Mouse (Mus musculus) gastrocnemius, postnatal 36 days (tissue): ENCODE results near the gene Tead4. TPM values are rescaled to one million over a fixed set of nuclear protein-coding genes. Genes with fewer than 3 reads are reported as not detected.
"Not testable (repeated sequence)": the region's sequence is repeated elsewhere in the genome, so short reads cannot be mapped to it uniquely, and the experiment has no call there.

Source experiments
- DNase-seq, 2 experiments: peaks; one replicate each; pipeline ENCODE4 v3.0.0; 2022
- intact Hi-C: fragments of 180-260 bp; cut with DNase I; formaldehyde crosslinking; loops from one replicate; pipeline ENCODE4 v1.15.1; 2025
- long read RNA-seq, 2 experiments: library from polyadenylated mRNA; stranded (forward); transcript quantifications; one replicate each; pipeline ENCODE4 v2.0.0; 2021
- total RNA-seq, 2 experiments: library from RNA; stranded (reverse); gene quantifications; 2 replicates each; pipeline ENCODE4 v1.2.3; 2021

Gene Tead4
- 1 to 10 TPM; 3.7 to 4.3 TPM for total RNA-seq
- long read RNA-seq, experiment 1, partial matches to known transcripts, result 0 of 1 reads
- long read RNA-seq, experiment 1, other reads (novel, unspliced or antisense), result 1 of 1 reads
- long read RNA-seq, experiment 2, partial matches to known transcripts, result 1 of 1 reads
- long read RNA-seq, experiment 2, other reads (novel, unspliced or antisense), result 0 of 1 reads

- intact Hi-C loops, result loop anchor here (5.0 kb wide), 1 partner anchor 33 kb away; no protein-coding TSS in a partner anchor
- peak; percentile 53 to 63 for DNase-seq
These were observed at the start of gene Tead4 for GRCm38 (mm10) chr6:128300134-128301001. TSS of gene Tead4 (minus strand) at chr6:128300823.

DNA sequence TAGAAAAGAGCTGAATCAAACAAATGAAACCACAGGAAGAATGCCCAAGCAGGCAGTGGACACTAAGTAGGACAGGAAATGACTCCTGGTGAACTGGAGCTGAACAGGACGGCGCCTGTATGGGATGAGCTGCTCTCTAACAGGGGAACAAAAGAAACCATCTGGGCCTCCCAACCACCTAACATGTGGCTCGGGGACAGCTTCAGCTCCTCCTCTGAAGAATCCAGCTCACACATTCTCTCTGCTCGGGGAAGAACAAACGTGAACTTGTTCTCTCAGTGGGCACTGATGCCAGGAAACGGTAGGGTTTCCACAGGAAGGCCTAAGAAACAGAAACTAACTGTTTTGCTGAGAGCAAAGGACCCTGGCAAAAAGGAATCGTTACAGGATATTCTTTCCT lies 49.1 kb upstream of the Tead4 start:
- intact Hi-C loops, result no loop called here
- no peak for DNase-seq

DNA sequence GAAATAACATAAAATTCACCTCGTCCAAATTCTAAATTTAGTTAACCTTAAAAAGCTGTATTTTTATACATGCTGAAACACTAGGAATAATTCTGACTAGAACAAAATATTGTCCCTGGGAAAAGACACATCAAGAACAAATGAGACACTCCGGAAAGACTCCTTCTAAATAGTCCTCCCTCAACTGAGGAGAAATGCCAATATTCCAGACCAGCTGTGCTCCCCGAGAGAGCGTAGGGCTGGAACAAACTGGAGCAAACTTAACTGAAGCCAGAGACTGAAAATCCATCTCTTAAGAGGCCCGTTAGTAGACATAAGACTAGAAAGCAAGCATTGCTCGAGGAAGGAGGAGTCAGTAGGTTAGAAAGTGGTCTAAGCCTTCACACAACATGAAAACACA lies 46.2 kb upstream of the Tead4 start:
- DNase-seq, result no peak
- intact Hi-C loops, result no loop called here

GRCm38 (mm10) chr6:128345623-128346022 lies 45.0 kb upstream of the Tead4 start:
- intact Hi-C loops, result no loop called here

DNA sequence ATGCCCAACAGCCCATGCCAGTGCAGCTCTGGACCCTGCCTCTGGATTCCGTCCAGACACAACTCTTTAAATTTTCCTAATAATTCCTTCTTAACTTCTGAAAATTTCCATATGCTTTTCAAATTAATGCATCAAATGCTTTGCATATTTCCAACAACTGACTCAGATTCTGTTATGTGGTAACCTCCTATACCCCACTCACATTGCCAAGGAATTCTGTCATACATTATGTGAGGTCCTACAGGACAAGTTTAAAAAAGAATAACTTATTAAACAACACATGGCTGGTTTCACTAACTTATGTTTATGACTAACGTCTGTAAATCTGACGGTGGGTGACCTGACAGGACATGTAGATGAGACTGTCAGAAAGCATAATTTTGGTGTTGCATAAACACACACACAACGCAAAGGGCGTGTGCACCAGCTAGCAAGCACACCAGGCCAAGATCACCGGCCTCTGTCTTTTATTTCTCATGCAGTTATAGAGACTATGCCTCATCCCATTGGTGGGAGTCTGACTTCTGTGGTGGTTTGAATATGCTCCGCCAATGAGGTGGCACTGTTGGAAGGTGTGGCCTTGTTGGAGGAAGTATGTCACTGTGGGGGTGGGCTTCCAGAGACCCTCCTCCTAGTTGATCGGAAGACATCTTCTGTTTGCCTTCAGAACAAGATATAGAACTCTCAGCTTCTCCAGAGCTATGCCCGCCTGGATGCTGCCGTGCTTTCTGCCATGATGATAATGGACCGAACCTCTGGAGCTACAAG lies 41.5 kb upstream of the Tead4 start:
- no peak for DNase-seq
- intact Hi-C loops, result no loop called here

More at GRCm38 (mm10) chr6:128345623-128346022, 45.0 kb upstream of the Tead4 start:
- no peak for DNase-seq

GRCm38 (mm10) chr6:128338876-128339275 lies 38.3 kb upstream of the Tead4 start:
- intact Hi-C loops, result no loop called here
- no peak for DNase-seq

GRCm38 (mm10) chr6:128337467-128337866 lies 36.8 kb upstream of the Tead4 start:
- intact Hi-C loops, result no loop called here
- DNase-seq, result no peak

DNA sequence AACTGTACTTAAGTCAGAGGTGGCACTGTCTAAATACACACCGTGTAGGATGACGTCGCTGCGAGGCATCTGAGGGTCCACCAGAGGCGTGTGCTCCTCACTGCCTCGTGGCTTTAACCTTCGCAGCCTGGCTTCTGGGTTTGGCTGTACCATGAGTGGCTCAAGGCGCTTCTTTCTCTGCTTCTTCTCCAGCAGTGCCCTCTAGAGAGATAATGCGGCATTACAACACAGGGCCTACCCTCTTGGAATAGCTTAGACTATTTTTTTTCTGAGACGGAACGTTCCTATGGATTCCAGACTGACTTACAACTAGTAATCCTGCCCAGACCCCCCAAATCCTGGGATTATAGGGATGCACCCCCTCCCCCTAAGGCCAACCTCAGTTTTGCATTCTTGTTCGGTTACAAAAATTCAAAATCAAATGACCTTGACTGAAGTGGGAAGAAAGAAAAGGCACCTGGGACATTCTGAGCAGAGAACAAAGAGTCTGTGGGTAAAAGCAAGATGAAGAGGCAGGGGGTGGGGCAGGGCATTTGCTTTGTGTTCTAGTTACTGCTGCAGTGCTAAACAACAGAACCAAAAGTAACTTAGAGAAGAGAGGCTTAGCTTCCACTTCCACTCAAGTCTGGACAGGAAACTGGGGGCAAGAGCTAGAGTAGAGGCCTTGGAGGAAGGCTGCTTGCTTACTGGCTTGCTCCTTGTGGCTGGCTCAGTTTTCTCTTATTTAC lies 33.9 kb upstream of the Tead4 start:
- peak in 1 of 2 experiments; percentile 60 for DNase-seq
- intact Hi-C loops, result no loop called here

GRCm38 (mm10) chr6:128318317-128318716 lies 17.7 kb upstream of the Tead4 start:
- peak in 1 of 2 experiments; percentile 25 for DNase-seq
- intact Hi-C loops, result loop anchor here (1.0 to 2.0 kb wide), 2 partner anchors 40 to 92 kb away; no protein-coding TSS in a partner anchor

DNA sequence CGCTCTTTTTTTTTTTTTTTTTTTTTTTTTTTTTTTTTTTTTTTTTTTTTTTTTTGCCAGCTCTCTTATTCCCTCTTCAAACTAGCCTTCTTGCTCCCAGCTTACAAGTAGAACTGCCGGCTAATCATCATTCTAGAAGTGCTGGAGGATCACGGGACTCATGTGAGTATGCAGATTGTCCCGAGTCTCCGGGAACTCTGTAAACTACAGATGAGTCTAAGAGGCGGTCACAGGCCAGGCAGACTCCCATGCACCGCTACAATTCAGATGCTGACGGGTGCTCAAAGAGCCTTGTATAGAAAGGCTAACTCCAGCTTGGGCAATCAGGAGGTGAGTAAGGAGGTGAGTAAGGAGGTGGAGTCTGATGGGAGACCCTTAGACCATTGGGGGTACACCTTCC lies 15.0 kb upstream of the Tead4 start:
- intact Hi-C loops, result no loop called here
- no peak for DNase-seq

GRCm38 (mm10) chr6:128314796-128315195 lies 14.2 kb upstream of the Tead4 start:
- intact Hi-C loops, result no loop called here
- DNase-seq, result no peak

GRCm38 (mm10) chr6:128308311-128308710 lies 7.7 kb upstream of the Tead4 start:
- DNase-seq, result peak; percentile 40 to 65
- intact Hi-C loops, result loop anchor here (1.0 kb wide), 1 partner anchor 74 kb away; no protein-coding TSS in a partner anchor

- intact Hi-C loops, result loop anchor here (5.0 kb wide), 1 partner anchor 38 kb away; no protein-coding TSS in a partner anchor
These were observed 4.2 kb upstream of the Tead4 start for GRCm38 (mm10) chr6:128304801-128305200.

DNA sequence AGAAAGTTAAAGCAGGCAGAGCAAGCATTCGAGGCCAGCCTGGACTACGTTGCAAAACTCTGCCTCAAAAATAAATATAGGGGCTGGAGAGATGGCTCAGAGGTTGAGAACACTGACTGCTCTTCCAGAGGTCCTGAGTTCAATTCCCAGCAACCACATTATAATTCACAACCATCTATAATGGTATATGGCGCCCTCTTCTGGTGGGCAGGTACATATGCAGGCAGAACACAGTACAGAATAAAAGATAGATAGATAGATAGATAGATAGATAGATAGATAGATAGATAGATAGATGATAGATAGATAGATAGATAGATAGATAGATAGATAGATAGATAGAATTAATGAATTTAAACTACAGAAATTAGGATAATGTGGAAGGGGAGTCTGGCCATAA lies 2.0 kb upstream of the Tead4 start:
- intact Hi-C loops, result loop anchor here (5.0 kb wide), 1 partner anchor 35 kb away; no protein-coding TSS in a partner anchor
- not testable (repeated sequence) for DNase-seq

More at GRCm38 (mm10) chr6:128304801-128305200, 4.2 kb upstream of the Tead4 start:
- no peak for DNase-seq

- DNase-seq, result no peak
- intact Hi-C loops, result loop anchor here (5.0 kb wide), 1 partner anchor 35 kb away; no protein-coding TSS in a partner anchor
These were observed 1.3 kb upstream of the Tead4 start for GRCm38 (mm10) chr6:128301891-128302290.

DNA sequence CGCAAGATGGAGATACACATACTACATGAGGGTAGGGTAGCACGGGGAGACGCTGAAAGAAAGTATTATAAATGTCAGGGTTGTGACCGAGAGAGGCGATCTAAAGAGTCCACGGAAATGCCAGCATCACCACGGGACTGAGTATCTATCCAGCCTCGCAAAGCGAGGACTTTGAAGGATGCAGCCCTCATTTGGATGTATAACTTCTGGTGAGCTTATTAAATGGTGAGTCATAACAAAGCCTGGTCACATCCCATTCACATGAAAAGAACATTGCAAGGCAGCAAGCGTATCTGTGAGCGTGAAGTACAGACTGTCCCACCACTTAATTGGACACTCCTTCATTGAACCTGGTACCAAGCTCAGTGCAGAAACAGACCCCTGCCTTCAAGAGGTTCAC lies 835 bp upstream of the Tead4 start:
- intact Hi-C loops, result loop anchor here (5.0 kb wide), 1 partner anchor 34 kb away; no protein-coding TSS in a partner anchor

DNA sequence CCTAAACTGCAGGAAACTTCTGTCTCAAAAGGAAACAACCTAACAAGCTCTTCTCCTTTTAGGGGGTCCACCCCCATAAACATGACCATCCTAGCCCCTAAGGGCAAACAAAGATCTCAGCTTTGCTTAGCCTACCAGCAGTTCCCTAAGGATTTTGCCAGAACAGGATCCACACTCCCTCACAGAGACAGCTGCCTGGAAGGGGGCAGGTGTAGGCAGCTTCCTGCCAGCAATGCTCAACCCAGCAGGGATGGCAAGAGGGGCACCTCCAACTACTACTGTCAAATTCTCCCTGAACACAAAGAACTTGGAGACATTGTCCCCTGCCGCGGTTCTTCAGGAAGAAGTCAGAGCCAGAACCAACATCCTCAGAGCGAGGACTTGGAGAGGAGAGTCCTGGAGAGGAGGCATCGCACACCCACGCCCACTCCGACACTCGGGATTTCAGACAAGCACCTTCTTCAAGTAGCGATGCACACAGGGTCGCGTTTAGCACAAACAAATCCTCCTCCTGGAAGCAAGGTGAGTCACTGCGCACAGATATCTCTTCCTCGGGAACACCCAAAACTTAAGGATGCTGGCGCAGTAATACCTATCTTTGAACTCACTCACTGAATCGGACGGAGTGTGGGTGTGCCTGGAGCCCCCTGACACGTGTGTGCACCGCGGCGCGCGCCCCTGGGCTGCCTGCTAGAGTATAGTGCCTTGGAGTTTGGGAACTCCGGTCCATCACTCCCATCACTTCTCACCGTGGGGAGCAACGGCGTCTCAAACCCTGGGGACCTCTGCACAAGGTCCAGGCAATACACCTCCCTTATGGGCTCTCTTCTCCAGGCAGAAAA lies 1.1 kb downstream of the Tead4 start:
- no peak for DNase-seq

More for the DNA sequence above, 835 bp upstream of the Tead4 start:
- DNase-seq, result no peak

GRCm38 (mm10) chr6:128298246-128298645 lies 2.4 kb downstream of the Tead4 start:
- intact Hi-C loops, result no loop called here
- DNase-seq, result no peak

More for the DNA sequence above, 1.1 kb downstream of the Tead4 start:
- intact Hi-C loops, result loop anchor here (5.0 kb wide), 1 partner anchor 32 kb away; no protein-coding TSS in a partner anchor
